Mouse (Mus musculus) forebrain, embryonic 13.5 days (tissue): ENCODE data around the gene Plekha6. TPM values are rescaled to one million over a fixed set of nuclear protein-coding genes. Genes with fewer than 3 reads are reported as not detected.

Experiments used
- ATAC-seq: fragments of 200-750 bp; cut with Nextera tagmentation; 2 replicates; pipeline ENCODE4 v1.8.0; 2017
- H3K27ac ChIP-seq: fragments of 300-500 bp; sonication (generic); 2 replicates; pipeline ENCODE4 v1.5.1; 2015; ENCODE audit warnings: inconsistent platforms, mild to moderate bottlenecking, moderate library complexity
- H3K27me3 ChIP-seq: fragments of 300-500 bp; sonication (generic); 2 replicates; pipeline ENCODE4 v1.6.1; 2015; ENCODE audit warnings: mild to moderate bottlenecking, inconsistent platforms
- H3K36me3 ChIP-seq: fragments of 300-500 bp; sonication (generic); 2 replicates; pipeline ENCODE4 v1.6.1; 2015; ENCODE audit warnings: mild to moderate bottlenecking, inconsistent platforms; ENCODE audit not compliant: poor library complexity, severe bottlenecking
- H3K4me1 ChIP-seq: fragments of 300-500 bp; sonication (generic); 2 replicates; pipeline ENCODE4 v1.6.1; 2015; ENCODE audit warnings: inconsistent platforms
- H3K4me2 ChIP-seq: fragments of 300-500 bp; sonication (generic); 2 replicates; pipeline ENCODE4 v1.6.1; 2015; ENCODE audit warnings: inconsistent platforms, mild to moderate bottlenecking, moderate library complexity
- H3K4me3 ChIP-seq: fragments of 300-500 bp; sonication (generic); 2 replicates; pipeline ENCODE4 v1.5.1; 2015; ENCODE audit warnings: mild to moderate bottlenecking, inconsistent platforms
- H3K9ac ChIP-seq: fragments of 300-500 bp; sonication (generic); 2 replicates; pipeline ENCODE4 v1.6.1; 2015; ENCODE audit warnings: mild to moderate bottlenecking, inconsistent platforms
- H3K9me3 ChIP-seq: fragments of 300-500 bp; sonication (generic); replicated peaks from 2 replicates; pipeline ENCODE4 v1.6.1; 2016; ENCODE audit warnings: inconsistent platforms
- WGBS: fragments of 180-500 bp; shearing (Covaris S2); methylation state at CpG from one replicate; pipeline ENCODE4 v1.1.7; 2015; 5-methylcytosine and 5-hydroxymethylcytosine counted together
- polyA plus RNA-seq: library from polyadenylated mRNA; unstranded; fragments of >200 nt; fragmentation: Nextera tagmentation; extraction: Ambion mirVana; gene quantifications from 2 replicates; pipeline ENCODE4 v1.2.1, GENCODE M21; 2015

The Plekha6 gene
- polyA plus RNA-seq, 1 experiment from 2014 or later = 14.9 TPM

DNA sequence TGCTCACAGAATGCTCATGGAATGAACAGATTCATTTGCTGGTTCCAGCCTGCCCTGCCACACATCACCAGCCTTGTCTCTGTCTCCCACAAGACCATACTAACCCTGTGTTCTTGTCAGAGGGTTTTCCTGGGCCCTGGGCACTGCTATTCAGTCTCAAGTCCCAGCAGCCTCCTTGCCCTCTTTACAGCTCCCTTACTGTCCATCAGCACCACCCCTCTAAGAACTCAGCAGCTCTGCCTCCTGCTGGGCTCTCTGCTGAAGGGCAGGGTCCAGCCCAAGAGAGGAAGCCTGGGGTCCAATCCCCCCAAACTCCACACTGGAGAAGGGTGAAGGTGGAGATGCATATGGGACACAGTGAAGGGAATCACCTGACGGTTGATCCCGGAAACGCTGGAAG is 104.5 kb downstream of the Plekha6 start:
- no peak overlapping the region for H3K4me3 ChIP-seq
- no peaks in the 10 kb centered on the region for H3K27me3 ChIP-seq
- H3K36me3 ChIP-seq = peaks cover 66% of the 10 kb centered on the region
- peak; percentile 17; the same call in 1 of the 2 replicates for ATAC-seq
- H3K27ac ChIP-seq = peak overlapping the region; percentile 69
- no peak overlapping the region for H3K4me2 ChIP-seq
- peaks cover 36% of the 10 kb centered on the region for H3K4me1 ChIP-seq
- 68% methylated on average over 3 of the region's 3 CpGs for WGBS
- H3K9me3 ChIP-seq = no peaks in the 10 kb centered on the region
- H3K9ac ChIP-seq = no peak overlapping the region

DNA sequence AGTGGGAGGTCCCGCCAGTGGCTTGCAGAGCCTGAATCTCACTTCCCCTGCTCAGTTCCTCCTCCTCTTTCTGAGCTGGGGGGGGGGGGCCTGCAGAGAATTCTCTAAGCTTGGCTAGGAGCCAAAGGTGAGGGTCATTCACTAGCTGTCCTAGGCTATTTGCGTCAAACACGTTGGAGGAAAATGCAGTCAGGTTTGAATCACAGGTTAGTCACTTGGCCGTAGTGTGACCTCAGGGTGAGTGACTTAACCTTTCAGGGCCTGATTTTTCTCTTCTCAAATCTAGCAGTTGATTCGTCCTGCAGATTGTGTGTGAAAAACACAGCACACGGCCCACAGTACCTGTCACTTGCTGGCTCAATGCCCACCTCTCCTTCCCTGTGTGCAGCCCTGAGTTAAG is 106.3 kb downstream of the Plekha6 start:
- 54% methylated on average over 6 of the region's 6 CpGs for WGBS
- Histone ChIP-seq H3K4me2 (no peak overlapping the region), H3K9ac (no peak overlapping the region), H3K27ac (peak overlapping the region; percentile 35; the same call in 1 of the 2 replicates), H3K36me3 (peaks cover 69% of the 10 kb centered on the region), H3K9me3 (no peaks in the 10 kb centered on the region), H3K27me3 (no peaks in the 10 kb centered on the region), H3K4me3 (no peak overlapping the region), H3K4me1 (peaks cover 36% of the 10 kb centered on the region)
- no peak for ATAC-seq

DNA sequence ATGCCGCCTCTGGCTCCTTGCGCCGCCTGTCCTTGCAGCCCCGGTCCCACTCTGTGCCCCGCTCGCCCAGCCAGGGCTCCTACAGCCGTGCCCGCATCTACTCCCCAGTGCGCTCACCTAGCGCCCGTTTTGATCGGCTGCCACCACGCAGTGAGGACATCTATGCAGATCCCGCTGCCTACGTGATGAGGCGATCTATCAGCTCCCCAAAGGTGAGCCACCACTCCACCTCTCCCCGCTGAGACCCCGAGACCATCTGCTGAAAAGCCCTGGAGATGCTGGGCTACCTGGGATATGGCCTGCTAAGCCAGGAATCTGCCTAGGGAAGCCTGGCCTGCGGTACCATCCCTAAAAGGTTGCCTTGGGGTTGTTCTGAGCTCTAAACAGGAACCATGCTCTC is 110.2 kb downstream of the Plekha6 start:
- no peaks in the 10 kb centered on the region for H3K9me3 ChIP-seq
- no peak for ATAC-seq
- no peaks in the 10 kb centered on the region for H3K27me3 ChIP-seq
- no peak overlapping the region for H3K4me2 ChIP-seq
- peaks cover 30% of the 10 kb centered on the region for H3K4me1 ChIP-seq
- H3K36me3 ChIP-seq = peaks cover 77% of the 10 kb centered on the region
- no peak overlapping the region for H3K4me3 ChIP-seq
- 93% methylated on average over 19 of the region's 19 CpGs for WGBS
- H3K27ac ChIP-seq = no peak overlapping the region
- no peak overlapping the region for H3K9ac ChIP-seq

DNA sequence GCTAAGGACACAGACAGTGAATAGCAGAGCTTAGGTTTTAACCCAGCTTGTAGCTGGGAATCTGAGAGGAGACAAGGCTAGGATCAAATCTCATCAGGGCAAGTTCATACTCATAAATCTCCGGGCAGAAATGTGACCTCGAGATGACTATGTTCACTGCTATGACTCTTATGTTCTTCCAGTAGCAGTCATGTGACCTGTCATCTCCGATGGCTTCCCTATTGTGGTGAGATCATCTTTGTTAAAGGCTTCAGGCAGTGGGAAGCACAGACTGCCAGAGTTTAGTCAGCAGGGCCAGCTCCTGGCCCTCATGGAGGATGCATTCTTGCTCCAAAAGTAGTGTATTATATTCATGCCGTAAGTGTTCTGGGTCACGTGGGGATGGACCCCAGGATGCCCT is 113.0 kb downstream of the Plekha6 start:
- H3K36me3 ChIP-seq = peaks cover 62% of the 10 kb centered on the region

DNA sequence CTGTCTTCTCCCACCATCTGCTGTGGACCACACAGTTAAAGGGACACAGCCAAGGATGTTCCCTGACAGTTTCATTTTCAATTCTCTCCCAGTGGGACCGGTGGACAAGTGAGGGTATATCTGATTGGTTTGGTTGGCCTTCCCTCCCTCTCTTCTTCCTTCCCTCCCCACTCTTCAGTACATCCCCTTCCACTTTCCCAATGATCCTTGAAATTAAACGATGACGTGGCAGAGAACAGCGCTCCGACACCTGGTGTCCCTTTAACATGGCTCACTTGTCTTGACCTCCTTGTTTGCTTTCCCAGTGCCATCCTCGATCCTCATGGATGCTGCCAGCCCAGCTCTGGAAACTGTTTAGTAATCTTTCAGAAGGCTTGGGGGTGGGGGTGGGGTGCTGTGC is 114.5 kb downstream of the Plekha6 start:
- 84% methylated on average over 6 of the region's 6 CpGs for WGBS
- no peak for ATAC-seq
- Histone ChIP-seq H3K27me3 (no peaks in the 10 kb centered on the region), H3K4me1 (peaks cover 21% of the 10 kb centered on the region; the same call in 1 of the 2 replicates), H3K9ac (no peak overlapping the region), H3K4me2 (no peak overlapping the region), H3K9me3 (no peaks in the 10 kb centered on the region), H3K27ac (no peak overlapping the region), H3K36me3 (peaks cover 61% of the 10 kb centered on the region), H3K4me3 (no peak overlapping the region)

More for the DNA sequence above, 113.0 kb downstream of the Plekha6 start:
- no peaks in the 10 kb centered on the region for H3K27me3 ChIP-seq
- peaks cover 21% of the 10 kb centered on the region; the same call in 1 of the 2 replicates for H3K4me1 ChIP-seq
- no peak overlapping the region for H3K4me3 ChIP-seq
- no peak overlapping the region for H3K4me2 ChIP-seq
- H3K27ac ChIP-seq = no peak overlapping the region
- H3K9ac ChIP-seq = no peak overlapping the region
- 86% methylated on average over 5 of the region's 5 CpGs for WGBS
- ATAC-seq = no peak
- no peaks in the 10 kb centered on the region for H3K9me3 ChIP-seq

DNA sequence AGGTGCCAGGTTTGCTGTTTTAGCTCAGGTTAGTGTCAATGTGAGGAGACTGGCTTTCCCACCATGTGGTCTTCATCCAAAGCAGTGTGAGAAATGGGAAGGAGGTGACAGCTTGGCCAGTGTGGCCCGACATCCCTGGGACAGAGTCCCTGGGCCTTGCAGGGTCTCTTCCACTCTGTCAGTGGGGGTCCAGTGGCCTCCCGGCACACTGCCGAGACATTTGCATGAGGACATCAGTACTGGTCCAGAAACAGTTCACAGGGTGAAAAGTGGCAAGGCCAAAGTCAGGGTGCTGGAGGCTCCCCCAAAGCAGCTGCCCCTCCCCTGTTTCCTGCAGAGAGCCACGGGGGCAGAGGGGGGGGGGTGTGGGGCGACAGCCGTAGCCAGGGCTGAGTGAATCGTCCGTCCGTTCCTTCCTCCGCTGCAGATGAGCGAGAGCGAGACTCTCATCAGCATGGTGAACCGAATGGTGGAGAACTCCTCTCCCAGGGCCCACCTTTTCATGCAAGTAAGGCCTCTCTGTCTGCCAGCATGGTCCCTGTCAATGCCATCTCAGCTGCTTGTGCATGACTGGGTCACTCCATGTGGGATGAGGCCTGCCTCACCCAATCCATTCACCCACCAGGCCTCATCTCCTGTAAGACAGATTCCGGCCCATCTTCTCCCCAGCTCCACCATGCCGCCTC is 115.1 kb downstream of the Plekha6 start:
- peaks cover 56% of the 10 kb centered on the region for H3K36me3 ChIP-seq
- no peak for ATAC-seq
- no peaks in the 10 kb centered on the region for H3K27me3 ChIP-seq
- H3K9me3 ChIP-seq = no peaks in the 10 kb centered on the region
- peak overlapping the region; percentile 19; the same call in 1 of the 2 replicates for H3K27ac ChIP-seq
- no peak overlapping the region for H3K4me3 ChIP-seq
- peak overlapping the region; percentile 18; the same call in 1 of the 2 replicates for H3K9ac ChIP-seq
- no peak overlapping the region for H3K4me2 ChIP-seq
- 76% methylated on average over 15 of the region's 15 CpGs for WGBS
- peaks cover 21% of the 10 kb centered on the region; the same call in 1 of the 2 replicates for H3K4me1 ChIP-seq

DNA sequence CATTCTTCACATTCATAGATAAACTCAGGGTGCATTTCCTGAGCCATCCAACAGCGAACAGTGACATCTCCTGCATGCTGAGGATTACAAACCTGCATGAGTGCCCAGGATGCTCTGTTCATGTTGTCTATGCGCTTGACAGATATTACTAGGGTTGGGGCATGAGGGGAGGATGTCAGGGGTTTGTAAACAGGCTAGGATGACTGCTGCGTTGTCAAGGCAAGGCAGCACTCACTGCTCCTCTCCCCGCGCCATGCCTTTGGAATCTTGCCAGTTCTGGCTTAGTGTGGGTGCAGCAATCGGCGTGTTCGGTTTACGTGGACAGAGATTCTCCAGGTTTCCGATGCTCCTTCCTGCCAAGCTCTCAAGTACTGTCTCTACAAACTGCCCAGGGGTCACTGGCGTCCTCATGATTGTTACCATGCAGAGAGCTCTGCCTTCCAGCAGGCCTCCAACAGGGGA is 115.7 kb downstream of the Plekha6 start:
- H3K4me2 ChIP-seq = no peak overlapping the region
- H3K27ac ChIP-seq = peak overlapping the region; percentile 19; the same call in 1 of the 2 replicates
- H3K27me3 ChIP-seq = no peaks in the 10 kb centered on the region
- no peak overlapping the region for H3K4me3 ChIP-seq
- H3K36me3 ChIP-seq = peaks cover 50% of the 10 kb centered on the region
- H3K9ac ChIP-seq = peak overlapping the region; percentile 18; the same call in 1 of the 2 replicates
- ATAC-seq = no peak
- H3K4me1 ChIP-seq = peaks cover 21% of the 10 kb centered on the region; the same call in 1 of the 2 replicates
- 75% methylated on average over 11 of the region's 11 CpGs for WGBS
- no peaks in the 10 kb centered on the region for H3K9me3 ChIP-seq

DNA sequence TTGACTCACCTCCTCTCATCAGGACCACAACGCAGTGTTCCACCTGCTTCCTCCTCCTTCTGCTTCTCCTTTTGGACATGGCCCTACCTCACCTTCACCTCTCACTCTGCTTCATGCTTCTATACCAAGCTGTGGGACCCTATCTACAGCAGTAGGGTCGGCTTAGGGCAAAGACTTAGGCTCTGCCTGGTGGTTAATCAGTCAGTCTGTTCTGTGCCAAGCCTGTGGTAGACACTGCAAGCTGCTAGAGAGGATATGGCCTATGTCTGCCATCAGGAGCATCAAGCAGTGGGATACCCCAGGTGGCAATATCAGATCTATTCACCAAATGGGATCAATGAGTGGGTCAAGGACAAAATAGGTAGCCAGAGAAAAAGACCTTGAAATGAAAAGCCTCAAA is 116.5 kb downstream of the Plekha6 start:
- Histone ChIP-seq H3K4me1 (peaks cover 21% of the 10 kb centered on the region; the same call in 1 of the 2 replicates), H3K9me3 (no peaks in the 10 kb centered on the region), H3K9ac (no peak overlapping the region), H3K36me3 (peaks cover 50% of the 10 kb centered on the region), H3K27me3 (no peaks in the 10 kb centered on the region), H3K4me2 (no peak overlapping the region), H3K27ac (no peak overlapping the region), H3K4me3 (no peak overlapping the region)
- no peak for ATAC-seq
- WGBS = 92% methylated on average over 2 of the region's 2 CpGs

DNA sequence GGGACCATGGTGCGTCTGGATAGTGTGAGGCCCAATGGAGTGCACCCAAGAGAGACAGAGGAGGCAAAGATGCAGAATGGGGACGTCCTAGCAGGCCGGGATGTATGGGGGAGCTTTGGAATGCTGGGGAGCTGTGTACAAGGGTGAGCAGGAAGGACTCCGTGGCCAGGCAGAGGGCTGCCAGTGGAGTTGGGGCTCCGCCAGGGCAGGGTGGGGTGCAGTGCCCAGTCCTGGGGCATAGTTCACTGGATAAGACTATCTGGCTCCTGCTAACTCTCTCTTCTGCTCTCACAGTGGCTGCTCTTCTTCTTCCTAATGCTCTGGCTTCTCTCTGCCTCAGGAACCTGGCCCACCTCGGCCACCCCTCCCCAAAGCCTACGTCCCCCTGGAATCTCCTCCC is 121.9 kb downstream of the Plekha6 start:
- Histone ChIP-seq H3K36me3 (peaks cover 65% of the 10 kb centered on the region), H3K4me2 (no peak overlapping the region)
- WGBS = 87% methylated on average over 7 of the region's 7 CpGs

DNA sequence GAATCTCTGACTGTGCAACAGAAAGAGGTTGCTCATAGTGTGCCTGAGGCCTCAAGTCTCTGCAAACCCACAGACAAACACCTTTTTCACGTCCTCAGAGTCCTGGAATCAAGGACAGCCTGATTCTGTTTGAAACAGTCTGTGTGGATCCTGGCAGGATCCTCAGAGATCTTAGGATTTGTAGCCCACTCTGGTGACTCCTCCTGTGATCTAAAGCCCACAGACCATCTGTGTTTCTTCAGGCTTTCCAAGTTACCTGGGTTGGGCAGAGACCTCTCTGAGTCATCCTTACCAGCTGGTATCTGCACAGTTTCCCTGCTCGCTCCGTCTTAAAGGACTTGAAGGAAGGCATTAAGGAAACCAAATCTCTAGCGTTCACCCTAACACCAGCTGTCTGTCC is 123.0 kb downstream of the Plekha6 start:
- no peak overlapping the region for H3K27ac ChIP-seq
- H3K4me1 ChIP-seq = no peaks in the 10 kb centered on the region
- no peaks in the 10 kb centered on the region for H3K27me3 ChIP-seq
- no peak for ATAC-seq
- H3K9me3 ChIP-seq = no peaks in the 10 kb centered on the region
- no peak overlapping the region for H3K4me2 ChIP-seq
- H3K4me3 ChIP-seq = no peak overlapping the region
- no peak overlapping the region for H3K9ac ChIP-seq
- peaks cover 59% of the 10 kb centered on the region for H3K36me3 ChIP-seq
- WGBS = 92% methylated on average over 4 of the region's 4 CpGs

More for the DNA sequence above, 121.9 kb downstream of the Plekha6 start:
- Histone ChIP-seq H3K27ac (no peak overlapping the region), H3K4me3 (no peak overlapping the region), H3K9me3 (no peaks in the 10 kb centered on the region), H3K4me1 (no peaks in the 10 kb centered on the region), H3K9ac (no peak overlapping the region), H3K27me3 (no peaks in the 10 kb centered on the region)
- ATAC-seq = no peak

DNA sequence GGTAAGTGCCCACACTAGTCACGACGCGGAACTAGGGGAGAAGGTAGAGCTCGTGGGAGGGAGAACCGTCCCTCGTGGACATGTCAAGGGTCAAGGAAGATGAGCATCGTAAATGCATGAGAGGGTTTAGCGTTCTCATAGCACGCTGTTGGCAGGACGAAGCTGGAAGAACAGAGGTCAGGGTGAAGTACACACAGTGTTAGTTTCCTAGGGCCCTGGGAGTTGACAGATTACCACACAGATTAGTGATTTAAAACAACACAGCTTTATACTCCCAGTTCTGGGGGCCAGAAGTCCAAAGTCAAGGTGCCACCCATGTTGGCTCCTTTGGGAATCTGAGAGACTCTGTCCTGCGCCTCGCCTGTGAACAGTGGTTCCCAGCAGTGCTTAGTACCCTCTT is 123.9 kb downstream of the Plekha6 start:
- no peak overlapping the region for H3K4me2 ChIP-seq
- no peaks in the 10 kb centered on the region for H3K9me3 ChIP-seq
- H3K4me1 ChIP-seq = no peaks in the 10 kb centered on the region
- no peak for ATAC-seq
- H3K27ac ChIP-seq = no peak overlapping the region
- H3K36me3 ChIP-seq = peaks cover 59% of the 10 kb centered on the region
- H3K4me3 ChIP-seq = no peak overlapping the region
- 97% methylated on average over 12 of the region's 12 CpGs for WGBS
- no peak overlapping the region for H3K9ac ChIP-seq
- no peaks in the 10 kb centered on the region for H3K27me3 ChIP-seq

DNA sequence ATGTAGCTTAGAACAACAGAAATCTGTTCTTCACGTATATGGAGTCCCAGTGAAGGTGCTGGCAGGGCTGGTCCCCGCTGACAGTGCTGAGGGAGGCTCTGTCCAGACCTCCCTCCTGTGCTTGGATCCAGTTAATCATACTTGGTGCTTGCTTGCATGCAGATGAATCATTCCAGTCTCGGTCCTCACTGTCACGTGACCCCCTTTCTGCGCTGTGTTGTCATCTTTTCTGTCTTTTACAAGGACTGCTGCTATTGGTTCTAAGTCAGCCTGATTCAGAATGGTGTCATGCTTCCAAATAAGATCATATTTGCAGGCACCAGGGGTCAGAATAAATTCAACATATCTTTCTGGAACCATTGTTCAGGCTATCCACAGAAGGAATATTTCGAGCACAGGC is 127.9 kb downstream of the Plekha6 start:
- 90% methylated on average over 6 of the region's 6 CpGs for WGBS
- H3K9ac ChIP-seq = no peak overlapping the region
- H3K36me3 ChIP-seq = peaks cover 60% of the 10 kb centered on the region
- no peak overlapping the region for H3K4me2 ChIP-seq
- no peaks in the 10 kb centered on the region for H3K9me3 ChIP-seq
- no peaks in the 10 kb centered on the region for H3K4me1 ChIP-seq
- no peak overlapping the region for H3K4me3 ChIP-seq
- H3K27me3 ChIP-seq = no peaks in the 10 kb centered on the region
- H3K27ac ChIP-seq = no peak overlapping the region
- no peak for ATAC-seq

DNA sequence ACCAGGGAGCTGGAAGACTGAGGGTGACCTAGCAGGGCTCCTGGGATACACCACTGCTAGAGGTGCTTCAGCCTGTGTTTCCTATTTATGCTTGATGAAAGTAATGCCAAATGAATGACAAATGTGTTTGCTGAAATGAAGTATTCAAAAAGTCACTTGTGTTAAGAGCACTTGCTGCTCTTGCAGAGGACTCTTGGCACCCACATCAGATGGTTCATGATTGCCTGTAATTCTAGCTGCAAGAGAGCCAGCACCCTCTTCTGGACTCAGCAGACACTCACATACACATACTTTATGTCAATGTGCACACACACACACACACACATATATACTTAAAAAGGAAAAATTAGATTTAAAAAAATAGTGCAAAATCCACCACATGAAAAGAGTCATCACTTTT is 128.6 kb downstream of the Plekha6 start:
- Histone ChIP-seq H3K36me3 (peaks cover 60% of the 10 kb centered on the region), H3K9me3 (no peaks in the 10 kb centered on the region)

More for the DNA sequence above, 128.6 kb downstream of the Plekha6 start:
- Histone ChIP-seq H3K4me1 (no peaks in the 10 kb centered on the region), H3K4me2 (no peak overlapping the region), H3K27me3 (no peaks in the 10 kb centered on the region), H3K9ac (no peak overlapping the region), H3K27ac (no peak overlapping the region), H3K4me3 (no peak overlapping the region)
- ATAC-seq = no peak
